Mouse (Mus musculus): ENCODE data around the gene Slc3a2. TPM values are rescaled to one million over a fixed set of nuclear protein-coding genes. Genes with fewer than 3 reads are reported as not detected.

Slc3a2 gene
- total RNA-seq, 1 experiment from 2014 or later, result 150 TPM

DNA sequence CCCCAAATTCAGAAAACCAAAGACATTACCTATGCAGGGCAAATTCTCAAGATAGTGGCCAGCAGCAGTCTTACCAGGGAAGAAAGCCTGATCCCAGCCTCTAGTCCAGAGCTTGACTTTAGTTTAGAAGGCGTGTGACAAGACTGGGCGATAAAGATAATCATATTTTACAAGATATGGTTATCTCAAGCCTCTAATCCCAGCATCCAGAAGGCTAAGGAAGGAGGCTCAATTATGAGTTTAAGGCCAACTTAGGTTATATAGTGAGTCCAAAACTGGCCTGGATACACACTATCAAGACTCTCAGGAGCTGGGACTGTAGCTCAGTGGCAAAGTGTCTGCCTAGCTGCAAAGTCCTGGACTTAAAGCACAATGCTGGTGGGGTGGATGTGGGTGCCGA, 50.3 kb downstream of the Slc3a2 start:
- ATAC-seq (replicated peaks; ENCODE audit: low read depth, poor library complexity, severe bottlenecking), result no peak

DNA sequence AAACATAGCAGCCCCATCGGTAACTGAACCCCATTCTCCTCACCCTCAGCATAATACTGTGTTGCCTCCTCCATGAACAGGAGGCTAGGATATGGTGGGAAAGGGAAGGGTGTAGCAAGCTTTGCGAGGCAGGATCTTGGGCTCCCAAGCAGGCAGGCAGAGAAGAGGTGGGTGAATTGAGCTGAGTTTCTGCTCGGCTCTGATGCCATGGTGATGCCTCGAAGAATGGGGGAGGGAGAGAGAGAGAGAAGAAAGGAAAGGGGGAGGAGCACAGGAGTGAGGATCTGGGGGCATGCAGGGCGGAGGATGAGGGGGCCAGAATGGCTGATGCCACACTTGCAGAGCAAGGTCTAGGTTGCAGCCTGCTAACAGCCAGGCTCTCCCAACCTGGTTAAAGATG, 57.4 kb downstream of the Slc3a2 start:
- ATAC-seq (replicated peaks; ENCODE audit: low read depth, poor library complexity, severe bottlenecking), result no peak

DNA sequence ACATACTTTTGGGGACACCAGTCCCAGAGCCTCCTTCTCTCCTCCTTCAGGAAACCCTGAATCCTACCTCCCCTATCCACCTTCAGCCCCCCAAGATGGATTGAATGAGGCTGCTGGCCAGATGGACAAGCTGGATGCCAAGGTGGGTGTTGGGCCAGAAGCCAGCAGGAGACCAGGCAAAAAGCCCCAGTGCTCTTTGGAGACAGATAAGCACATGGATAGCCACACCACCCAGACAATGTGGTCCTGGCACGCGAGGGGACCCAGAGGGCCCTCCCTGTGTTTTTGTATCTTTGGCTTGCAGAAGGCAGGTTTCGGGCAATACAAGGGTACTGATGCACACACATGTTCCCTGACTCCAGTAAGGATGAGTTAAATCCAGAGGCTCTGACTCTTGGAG, 58.3 kb downstream of the Slc3a2 start:
- ATAC-seq (replicated peaks; ENCODE audit: low read depth, poor library complexity, severe bottlenecking), result no peak

DNA sequence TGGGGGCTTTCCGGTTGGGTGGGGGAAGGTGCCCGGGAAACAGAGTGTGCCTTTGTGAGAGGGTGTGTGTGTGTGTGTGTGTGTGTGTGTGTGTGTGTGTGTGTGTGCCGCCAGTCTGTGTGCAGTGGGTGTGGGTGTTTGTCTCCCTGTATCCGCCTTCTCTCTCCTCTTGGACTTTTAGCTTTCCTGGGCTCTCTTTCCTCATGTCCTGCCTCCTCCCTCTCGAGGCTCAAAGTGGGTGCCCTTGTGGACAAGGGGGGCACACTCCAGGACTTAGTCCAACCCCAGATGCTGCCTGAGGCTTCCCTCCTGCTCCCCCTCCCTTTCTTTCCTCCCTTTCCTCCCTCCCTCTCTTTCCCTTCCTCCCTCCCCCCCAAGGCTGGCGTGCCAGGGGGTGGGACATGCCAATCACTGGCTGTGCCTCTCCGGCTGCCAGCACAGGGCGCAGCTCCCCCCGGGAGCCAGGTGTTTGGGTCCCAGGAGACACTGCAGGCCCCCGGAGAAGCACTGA, 59.2 kb downstream of the Slc3a2 start:
- ATAC-seq (replicated peaks; ENCODE audit: low read depth, poor library complexity, severe bottlenecking), result no peak

DNA sequence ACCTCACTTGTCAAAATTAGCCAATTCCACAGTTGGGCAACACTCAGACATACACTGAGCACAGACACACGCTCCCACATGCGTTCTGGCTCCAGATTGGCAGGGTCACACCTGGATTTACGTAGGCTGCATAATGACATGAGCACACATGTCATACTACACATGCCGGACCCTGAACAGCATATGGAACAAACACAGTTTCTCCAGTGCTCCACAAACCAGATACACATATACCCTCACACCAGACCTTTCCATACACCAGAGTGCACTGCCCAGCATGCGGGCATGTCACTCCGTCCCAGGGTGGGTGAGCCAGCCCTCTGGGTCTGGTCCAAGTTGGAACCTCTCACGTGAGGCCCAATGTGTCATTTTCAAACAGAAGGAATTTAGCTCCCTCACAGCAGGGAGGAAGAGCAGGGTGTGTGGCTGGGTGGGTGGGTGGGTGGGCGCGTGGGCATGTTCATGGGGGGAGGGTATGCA, 59.8 kb downstream of the Slc3a2 start, which contains the start of gene Chrm1:
TSS of gene Chrm1 (plus strand) at position 430 of the 480 bp plus-strand sequence.
- no peak for ATAC-seq (replicated peaks; ENCODE audit: low read depth, poor library complexity, severe bottlenecking)

DNA sequence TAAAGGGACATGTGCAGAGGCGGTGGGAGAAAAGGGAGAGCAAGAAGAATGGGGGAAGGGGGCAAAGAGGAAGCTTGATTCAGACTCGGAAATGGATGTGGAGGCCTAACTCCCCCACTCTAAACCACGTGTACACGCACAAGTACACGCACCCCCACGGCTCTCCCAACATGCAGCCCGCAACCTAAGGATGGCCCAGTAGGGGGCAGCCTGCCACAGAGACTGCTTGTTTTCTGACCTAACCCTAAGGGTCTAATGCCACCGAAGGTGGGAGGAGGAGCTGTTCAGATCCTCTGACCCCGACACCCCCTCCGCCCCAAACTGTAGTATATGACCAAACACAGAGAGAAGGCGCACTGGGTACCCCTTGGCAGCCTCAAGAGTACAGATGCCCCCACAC, 60.8 kb downstream of the Slc3a2 start:
- peak; percentile 80 for ATAC-seq (replicated peaks; ENCODE audit: low read depth, poor library complexity, severe bottlenecking)

DNA sequence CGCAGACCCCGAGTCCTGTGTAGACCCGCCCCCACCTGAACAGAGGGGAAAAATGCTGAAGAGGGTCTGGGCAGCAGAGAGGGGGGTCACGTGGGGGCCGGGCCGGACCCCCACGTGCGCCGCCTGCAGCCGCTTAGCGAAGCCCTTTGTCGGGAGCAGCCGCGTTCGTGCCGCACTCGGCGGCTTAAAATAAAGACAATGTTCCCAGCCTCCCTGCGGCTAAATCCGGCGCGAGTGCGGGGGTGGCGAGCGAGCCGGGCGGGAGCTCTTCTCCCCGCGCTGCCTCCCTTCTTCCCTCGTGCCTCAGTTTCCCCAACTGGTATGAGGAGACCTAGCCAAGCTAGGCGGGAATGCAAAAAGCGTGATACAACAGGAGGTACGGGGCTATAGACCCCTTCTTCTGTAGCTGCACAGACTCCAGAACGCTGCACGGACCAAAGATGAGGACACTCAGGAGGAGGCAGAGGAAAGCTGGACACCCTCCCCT, 61.3 kb downstream of the Slc3a2 start:
- no peak for ATAC-seq (replicated peaks; ENCODE audit: low read depth, poor library complexity, severe bottlenecking)

Other genes with a start within 250 kb of the Slc3a2 start
- gene Slc22a8, start 132.1 kb downstream of the Slc3a2 start, total RNA-seq (2017), result not detected in 2 replicates
- not detected in 2 replicates for gene Slc22a6, start 105.3 kb downstream of the Slc3a2 start, total RNA-seq (2017)
- gene Chrm1, start 59.6 kb downstream of the Slc3a2 start, total RNA-seq (2017), result not detected in 2 replicates
- gene Wdr74, start 12.5 kb upstream of the Slc3a2 start, total RNA-seq (2017), result 121 and 149 TPM in 2 replicates
- 1.5 and 5.8 TPM in 2 replicates for gene 1700092M07Rik, start 17.3 kb upstream of the Slc3a2 start, total RNA-seq (2017)
- gene Stx5a, start 18.0 kb upstream of the Slc3a2 start, total RNA-seq (2017), result 45.7 and 60.0 TPM in 2 replicates
- 126 and 129 TPM in 2 replicates for gene Nxf1, start 33.7 kb upstream of the Slc3a2 start, total RNA-seq (2017)
- gene Tmem223, start 47.6 kb upstream of the Slc3a2 start, total RNA-seq (2017), result 36.9 and 48.2 TPM in 2 replicates
- 57.4 and 60.0 TPM in 2 replicates for gene Tmem179b, start 51.1 kb upstream of the Slc3a2 start, total RNA-seq (2017)
- gene Taf6l, start 63.0 kb upstream of the Slc3a2 start, total RNA-seq (2017), result 10.3 and 11.4 TPM in 2 replicates
- 52.9 and 62.4 TPM in 2 replicates for gene Polr2g, start 75.2 kb upstream of the Slc3a2 start, total RNA-seq (2017)
- 1.8 and 1.9 TPM in 2 replicates for gene Zbtb3, start 79.2 kb upstream of the Slc3a2 start, total RNA-seq (2017)
- gene Ttc9c, start 96.0 kb upstream of the Slc3a2 start, total RNA-seq (2017), result 65.7 and 68.2 TPM in 2 replicates
- gene Hnrnpul2, start 96.6 kb upstream of the Slc3a2 start, total RNA-seq (2017), result 89.1 and 100 TPM in 2 replicates
- gene AC129217.1, start 106.4 kb upstream of the Slc3a2 start, total RNA-seq (2017), result 4.2 TPM in 1 of 2 replicates, not detected in the other
- 34.5 and 41.5 TPM in 2 replicates for gene Bscl2, start 114.1 kb upstream of the Slc3a2 start, total RNA-seq (2017)
- gene Gng3, start 115.8 kb upstream of the Slc3a2 start, total RNA-seq (2017), result not detected in 2 replicates
- 0.73 TPM in 1 of 2 replicates, not detected in the other for gene Lrrn4cl, start 127.4 kb upstream of the Slc3a2 start, total RNA-seq (2017)
- gene Ubxn1, start 148.1 kb upstream of the Slc3a2 start, total RNA-seq (2017), result 176 and 210 TPM in 2 replicates
- gene Uqcc3, start 157.6 kb upstream of the Slc3a2 start, total RNA-seq (2017), result 110 and 122 TPM in 2 replicates
- 7.7 and 35.4 TPM in 2 replicates for gene Lbhd1, start 160.4 kb upstream of the Slc3a2 start, total RNA-seq (2017)
- gene Gm49403, start 160.6 kb upstream of the Slc3a2 start, total RNA-seq (2017), result not detected in 2 replicates
- 53.0 and 62.6 TPM in 2 replicates for gene 1810009A15Rik, start 165.5 kb upstream of the Slc3a2 start, total RNA-seq (2017)
- not detected in 2 replicates for gene Gm49416, start 165.6 kb upstream of the Slc3a2 start, total RNA-seq (2017)
- 10.5 and 18.5 TPM in 2 replicates for gene Ints5, start 169.6 kb upstream of the Slc3a2 start, total RNA-seq (2017)
- 63.4 and 73.1 TPM in 2 replicates for gene Ganab, start 174.7 kb upstream of the Slc3a2 start, total RNA-seq (2017)
- gene B3gat3, start 197.0 kb upstream of the Slc3a2 start, total RNA-seq (2017), result 17.5 and 18.6 TPM in 2 replicates
- 2.0 and 3.2 TPM in 2 replicates for gene Rom1, start 206.0 kb upstream of the Slc3a2 start, total RNA-seq (2017)
- gene Eml3, start 206.2 kb upstream of the Slc3a2 start, total RNA-seq (2017), result 22.9 and 41.2 TPM in 2 replicates
- gene Mta2, start 218.5 kb upstream of the Slc3a2 start, total RNA-seq (2017), result 151 and 180 TPM in 2 replicates
- gene Tut1, start 230.5 kb upstream of the Slc3a2 start, total RNA-seq (2017), result 19.9 and 25.9 TPM in 2 replicates
- 721 and 789 TPM in 2 replicates for gene Eef1g, start 243.7 kb upstream of the Slc3a2 start, total RNA-seq (2017)